Mouse (Mus musculus): ENCODE measurements around the gene Gm9837. TPM values are rescaled to one million over a fixed set of nuclear protein-coding genes. Genes with fewer than 3 reads are reported as not detected.

Gene Gm9837
- polyA plus RNA-seq, 1 experiment = not detected

GRCm38 (mm10) chr11:53447996-53448395, 22.3 kb downstream of the Gm9837 start:
- Histone ChIP-seq H3K4me1 (ENCODE audit: control insufficient read depth, insufficient read depth, low read length) (no peaks in the 10 kb centered on the region), H3K4me3 (replicated peaks; ENCODE audit: extremely low read depth, low read depth, low read length) (no peak overlapping the region)
- TF ChIP-seq POLR2A (IDR thresholded peaks at IDR 0.05; ENCODE audit: borderline replicate concordance, extremely low read depth, low read depth, low read length) = no peak
- TF ChIP-seq CTCF (IDR thresholded peaks at IDR 0.05; ENCODE audit: insufficient read depth, low read length) = no peak
- no peak for DNase-seq
- 82% methylated on average over 8 of the region's 8 CpGs for WGBS

GRCm38 (mm10) chr11:53446183-53446582, 24.1 kb downstream of the Gm9837 start:
- WGBS = 69% methylated on average over 13 of the region's 13 CpGs
- no peak overlapping the region for H3K4me3 ChIP-seq (replicated peaks; ENCODE audit: extremely low read depth, low read depth, low read length)
- no peaks in the 10 kb centered on the region for H3K4me1 ChIP-seq (ENCODE audit: control insufficient read depth, insufficient read depth, low read length)
- DNase-seq = no peak
- TF ChIP-seq POLR2A (IDR thresholded peaks at IDR 0.05; ENCODE audit: borderline replicate concordance, extremely low read depth, low read depth, low read length) (no peak), CTCF (IDR thresholded peaks at IDR 0.05; ENCODE audit: insufficient read depth, low read length) (no peak)

DNA sequence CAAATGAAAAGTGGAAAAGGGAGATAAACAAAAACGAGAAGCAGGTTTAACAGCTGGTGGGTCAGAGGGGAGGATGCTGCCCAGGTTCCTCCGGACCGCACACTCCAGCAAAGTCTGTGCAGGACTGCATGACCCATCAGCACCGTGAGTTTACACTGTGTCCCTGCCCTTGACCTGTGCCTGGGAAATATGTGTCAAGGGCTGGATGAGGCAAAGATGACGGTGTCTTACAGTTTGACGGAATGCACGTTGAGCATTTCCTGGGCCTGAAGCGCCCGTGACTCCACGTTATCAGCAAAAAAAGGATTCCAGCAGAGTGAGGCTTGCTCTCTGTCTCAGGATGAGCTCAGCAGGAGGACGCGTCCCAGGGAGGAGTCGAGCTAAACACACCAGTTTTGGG, 24.7 kb downstream of the Gm9837 start:
- WGBS = 71% methylated on average over 13 of the region's 13 CpGs
- DNase-seq = no peak
- Histone ChIP-seq H3K4me3 (replicated peaks; ENCODE audit: extremely low read depth, low read depth, low read length) (no peak overlapping the region), H3K4me1 (ENCODE audit: control insufficient read depth, insufficient read depth, low read length) (no peaks in the 10 kb centered on the region)
- no peak for TF ChIP-seq POLR2A (IDR thresholded peaks at IDR 0.05; ENCODE audit: borderline replicate concordance, extremely low read depth, low read depth, low read length)
- no peak for TF ChIP-seq CTCF (IDR thresholded peaks at IDR 0.05; ENCODE audit: insufficient read depth, low read length)

DNA sequence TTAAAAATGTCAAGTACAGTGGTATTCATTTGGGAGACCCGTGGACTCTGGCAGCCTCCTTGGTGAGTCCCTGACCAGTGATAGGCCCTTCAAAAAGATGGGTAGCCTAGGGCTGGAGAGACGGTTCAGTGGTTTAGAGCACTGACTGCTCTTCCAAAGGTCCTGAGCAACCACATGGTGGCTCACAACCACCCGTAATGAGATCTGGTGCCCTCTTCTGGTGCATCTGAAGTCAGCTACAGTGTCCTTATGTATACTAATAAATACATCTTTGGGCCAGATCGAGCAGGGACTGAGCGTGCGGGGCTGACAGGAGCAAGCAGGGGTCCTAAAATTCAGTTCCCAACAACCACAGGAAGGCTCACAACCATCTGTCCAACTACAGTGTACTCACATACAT, 26.4 kb downstream of the Gm9837 start:
- 24% methylated on average over 6 of the region's 6 CpGs for WGBS
- DNase-seq = no peak
- H3K4me3 ChIP-seq (replicated peaks; ENCODE audit: extremely low read depth, low read depth, low read length) = no peak overlapping the region
- TF ChIP-seq CTCF (IDR thresholded peaks at IDR 0.05; ENCODE audit: insufficient read depth, low read length) (peak; percentile 33), POLR2A (IDR thresholded peaks at IDR 0.05; ENCODE audit: borderline replicate concordance, extremely low read depth, low read depth, low read length) (no peak)
- H3K4me1 ChIP-seq (ENCODE audit: control insufficient read depth, insufficient read depth, low read length) = no peaks in the 10 kb centered on the region

GRCm38 (mm10) chr11:53441921-53442320, 28.4 kb downstream of the Gm9837 start:
- Histone ChIP-seq H3K4me1 (ENCODE audit: control insufficient read depth, insufficient read depth, low read length) (no peaks in the 10 kb centered on the region), H3K4me3 (replicated peaks; ENCODE audit: extremely low read depth, low read depth, low read length) (no peak overlapping the region)
- DNase-seq = no peak
- WGBS = 12% methylated on average over 12 of the region's 12 CpGs
- TF ChIP-seq CTCF (IDR thresholded peaks at IDR 0.05; ENCODE audit: insufficient read depth, low read length) (no peak), POLR2A (IDR thresholded peaks at IDR 0.05; ENCODE audit: borderline replicate concordance, extremely low read depth, low read depth, low read length) (no peak)

GRCm38 (mm10) chr11:53436338-53436737, 33.9 kb downstream of the Gm9837 start:
- Histone ChIP-seq H3K4me1 (ENCODE audit: control insufficient read depth, insufficient read depth, low read length) (no peaks in the 10 kb centered on the region), H3K4me3 (replicated peaks; ENCODE audit: extremely low read depth, low read depth, low read length) (no peak overlapping the region)
- no peak for TF ChIP-seq POLR2A (IDR thresholded peaks at IDR 0.05; ENCODE audit: borderline replicate concordance, extremely low read depth, low read depth, low read length)
- TF ChIP-seq CTCF (IDR thresholded peaks at IDR 0.05; ENCODE audit: insufficient read depth, low read length) = no peak
- DNase-seq = no peak
- 72% methylated on average over 6 of the region's 6 CpGs for WGBS

DNA sequence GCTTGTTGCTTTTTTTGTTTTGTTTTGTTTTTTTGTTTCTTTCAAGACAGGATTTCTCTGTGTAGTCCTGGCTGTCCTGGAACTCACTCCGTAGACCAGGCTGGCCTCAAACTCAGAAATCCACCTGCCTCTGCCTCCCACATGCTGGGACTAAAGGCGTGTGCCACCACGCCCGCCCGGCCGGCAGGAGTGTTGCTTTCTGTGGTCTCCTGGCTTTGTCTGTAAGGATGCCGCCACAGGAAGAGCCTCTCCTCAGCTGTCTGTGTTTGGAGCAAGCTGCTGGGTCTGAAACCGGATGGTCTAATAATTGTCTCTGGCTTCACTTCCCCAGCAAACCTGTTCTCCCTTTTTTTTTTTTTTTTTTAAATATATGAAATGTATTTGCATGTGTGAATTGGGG, 34.8 kb downstream of the Gm9837 start:
- Histone ChIP-seq H3K4me1 (ENCODE audit: control insufficient read depth, insufficient read depth, low read length) (no peaks in the 10 kb centered on the region), H3K4me3 (replicated peaks; ENCODE audit: extremely low read depth, low read depth, low read length) (no peak overlapping the region)
- TF ChIP-seq POLR2A (IDR thresholded peaks at IDR 0.05; ENCODE audit: borderline replicate concordance, extremely low read depth, low read depth, low read length) (no peak), CTCF (IDR thresholded peaks at IDR 0.05; ENCODE audit: insufficient read depth, low read length) (no peak)
- DNase-seq = no peak
- WGBS = 71% methylated on average over 8 of the region's 8 CpGs

DNA sequence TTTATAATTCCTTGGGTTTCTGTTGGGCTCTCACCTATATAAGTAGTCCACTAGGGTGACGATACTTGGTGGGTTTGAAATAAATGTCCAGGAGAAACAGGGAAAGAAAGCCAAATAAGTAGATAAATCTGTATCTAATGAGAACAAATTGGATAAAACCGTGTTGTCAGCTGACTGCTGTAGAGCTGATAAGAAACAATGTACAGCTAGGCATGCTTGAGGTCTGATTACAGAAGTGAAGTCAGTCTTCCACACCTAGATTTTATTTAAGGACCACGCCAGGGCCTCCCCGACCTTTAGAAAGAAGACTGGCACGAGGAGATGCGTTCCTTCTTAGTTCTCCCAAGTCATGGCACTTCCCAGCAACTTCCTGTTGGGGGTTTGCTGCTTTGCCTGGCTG, 37.2 kb downstream of the Gm9837 start:
- no peak for DNase-seq
- Histone ChIP-seq H3K4me1 (ENCODE audit: control insufficient read depth, insufficient read depth, low read length) (peaks cover 3% of the 10 kb centered on the region), H3K4me3 (replicated peaks; ENCODE audit: extremely low read depth, low read depth, low read length) (no peak overlapping the region)
- WGBS = 41% methylated on average over 6 of the region's 6 CpGs
- TF ChIP-seq CTCF (IDR thresholded peaks at IDR 0.05; ENCODE audit: insufficient read depth, low read length) = no peak
- no peak for TF ChIP-seq POLR2A (IDR thresholded peaks at IDR 0.05; ENCODE audit: borderline replicate concordance, extremely low read depth, low read depth, low read length)

DNA sequence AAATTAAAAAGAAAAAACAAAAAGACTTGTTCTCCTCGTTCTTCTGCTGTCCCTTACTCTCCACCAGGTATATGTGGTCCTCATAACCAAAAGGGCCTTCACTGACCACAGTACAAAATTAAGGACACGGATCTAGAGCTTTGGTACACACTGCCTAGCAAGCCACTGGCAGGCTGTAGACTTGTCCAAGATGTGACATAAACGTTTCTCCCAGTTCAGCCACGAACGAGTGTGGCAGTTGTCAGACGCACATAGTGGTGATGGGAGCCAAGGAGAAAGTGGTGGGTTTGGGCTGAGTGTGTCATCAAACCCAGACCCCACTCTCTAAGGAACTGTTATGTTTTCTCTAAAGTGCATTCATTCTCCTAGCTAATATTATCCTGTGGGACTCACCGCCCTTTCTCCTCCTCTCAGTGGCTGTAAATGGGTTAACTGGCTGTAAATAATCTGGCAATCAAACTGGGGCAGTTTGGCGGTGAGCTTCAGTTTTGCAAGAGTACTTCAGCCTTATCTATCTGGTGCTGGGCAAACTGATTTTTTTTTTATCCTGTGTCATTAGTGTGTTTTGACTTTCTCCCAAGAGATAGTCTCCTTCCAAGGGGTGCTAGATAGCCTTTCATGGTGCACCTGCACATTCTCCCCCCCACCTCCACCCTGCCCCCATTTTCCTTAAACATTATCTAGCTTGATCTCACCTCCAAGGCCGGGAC, 38.8 kb downstream of the Gm9837 start:
- no peak for DNase-seq
- 11% methylated on average over 9 of the region's 9 CpGs for WGBS
- TF ChIP-seq POLR2A (IDR thresholded peaks at IDR 0.05; ENCODE audit: borderline replicate concordance, extremely low read depth, low read depth, low read length) = no peak
- no peak for TF ChIP-seq CTCF (IDR thresholded peaks at IDR 0.05; ENCODE audit: insufficient read depth, low read length)
- Histone ChIP-seq H3K4me3 (replicated peaks; ENCODE audit: extremely low read depth, low read depth, low read length) (peak overlapping the region; percentile 40), H3K4me1 (ENCODE audit: control insufficient read depth, insufficient read depth, low read length) (peaks cover 3% of the 10 kb centered on the region)

DNA sequence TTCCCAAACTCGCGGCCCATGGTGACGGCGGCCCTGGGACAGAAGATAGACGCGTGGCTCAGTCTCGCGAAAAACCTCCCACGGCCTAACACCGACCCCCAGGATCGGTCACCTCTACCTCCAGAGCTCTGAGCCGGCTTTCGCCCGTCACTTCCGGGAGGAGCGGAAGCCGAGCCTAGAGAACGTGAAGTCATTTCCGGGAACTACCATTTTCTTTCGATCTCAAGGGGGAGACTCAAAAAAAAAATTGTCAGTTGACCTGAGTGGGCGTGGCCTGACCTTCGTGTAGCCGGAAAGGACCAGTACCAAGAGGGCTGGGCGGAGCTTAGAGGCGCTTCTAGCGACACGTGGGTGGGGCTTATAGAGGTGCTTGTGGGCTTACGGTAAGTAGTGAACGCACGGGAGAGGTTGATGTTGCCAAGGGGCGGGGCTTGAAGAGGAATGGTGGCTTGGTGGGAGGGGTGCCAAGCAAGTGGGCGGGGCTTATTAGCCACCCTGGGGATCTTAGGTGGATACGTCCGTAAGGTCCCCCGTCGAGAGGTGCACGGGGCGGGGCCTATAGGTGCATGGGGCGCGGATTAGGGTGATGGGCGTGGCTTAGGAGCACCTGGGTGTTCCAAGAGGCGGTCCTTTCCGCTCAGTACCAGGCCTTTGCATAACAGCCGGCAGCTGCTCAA, 39.5 kb downstream of the Gm9837 start, which contains the start of the genes Uqcrq and Gdf9:
Uqcrq (minus strand) TSS at position 162 of the 677 bp plus-strand sequence.
Gdf9 (plus strand) TSS at position 354 of the 677 bp plus-strand sequence.
- Histone ChIP-seq H3K4me3 (replicated peaks; ENCODE audit: extremely low read depth, low read depth, low read length) (peak within 1 kb of the TSS; percentile 98), H3K4me1 (ENCODE audit: control insufficient read depth, insufficient read depth, low read length) (peaks cover 3% of the 10 kb centered on the region)
- DNase-seq = peak; percentile 99
- TF ChIP-seq CTCF (IDR thresholded peaks at IDR 0.05; ENCODE audit: insufficient read depth, low read length) (no peak), POLR2A (IDR thresholded peaks at IDR 0.05; ENCODE audit: borderline replicate concordance, extremely low read depth, low read depth, low read length) (peak; percentile 93)
- WGBS = under 1% methylated on average over 44 of the region's 44 CpGs
